7 mouse cellular contexts compared by ENCODE assay signal in the genomic region with DNA sequence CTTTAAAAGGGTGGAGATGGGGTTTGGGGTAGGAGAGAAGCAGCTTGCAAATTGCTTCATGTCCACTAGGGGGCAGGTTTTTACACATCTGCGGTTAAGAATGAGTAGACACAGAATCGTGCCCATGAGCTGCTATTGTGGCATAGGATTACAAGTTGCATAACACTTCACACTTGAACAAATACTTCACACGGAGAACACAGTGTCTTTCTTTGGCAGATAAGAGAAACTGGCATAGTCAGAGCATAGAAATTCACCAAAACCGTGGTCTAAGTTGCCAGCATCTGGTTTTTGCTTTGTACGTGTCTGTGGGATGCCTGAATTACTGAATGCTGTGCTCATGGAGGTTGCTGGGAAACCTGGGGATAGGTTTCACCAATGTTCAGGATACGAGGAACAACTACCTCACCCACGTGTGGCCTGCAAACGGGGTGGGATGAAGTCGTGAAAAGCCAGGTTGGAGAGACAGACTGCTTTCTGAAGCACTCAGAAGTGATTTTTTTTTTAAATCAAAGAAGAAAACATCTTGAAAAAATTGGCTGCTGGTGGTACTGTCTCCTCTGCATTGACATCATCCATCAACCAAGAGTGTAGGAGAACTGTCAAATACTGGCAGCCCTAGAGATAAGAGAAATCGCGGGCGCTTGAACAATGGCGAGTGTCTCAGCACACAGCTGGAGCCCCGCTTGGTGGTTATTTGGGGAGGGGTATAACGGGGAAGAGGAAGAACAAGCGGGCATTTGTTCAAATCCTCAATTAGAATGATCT.
DNase-seq lines count a peak whose midpoint lies in the region; ATAC-seq lines count a peak whose summit lies in the region.

No protein-coding gene starts in this region.

- WGBS in hindbrain, embryonic 11.5 days = 40% methylated on average over 16 of the region's 16 CpGs
- WGBS in lung, embryonic 16.5 days = 9% methylated on average over 16 of the region's 16 CpGs

- no peaks in the 10 kb centered on the region for H3K4me1 ChIP-seq in hindbrain, embryonic 11.5 days (replicated peaks; ENCODE audit: control insufficient read depth, insufficient read depth, low read length)
- H3K4me1 ChIP-seq in lung, embryonic 16.5 days (replicated peaks; ENCODE audit: control insufficient read depth, insufficient read depth, low read length) = peaks cover 6% of the 10 kb centered on the region

- no peaks in the 10 kb centered on the region for H3K27me3 ChIP-seq in hindbrain, embryonic 11.5 days (ENCODE audit: control insufficient read depth, insufficient read depth, low read length)
- no peaks in the 10 kb centered on the region for H3K27me3 ChIP-seq in lung, embryonic 16.5 days (ENCODE audit: control insufficient read depth, insufficient read depth, low read depth, low read length)

- no peak overlapping the region for H3K27ac ChIP-seq in hindbrain, embryonic 11.5 days (ENCODE audit: low read depth, low read length)
- H3K27ac ChIP-seq in lung, embryonic 16.5 days (ENCODE audit: low read length) = no peak overlapping the region

- H3K9me3 ChIP-seq in hindbrain, embryonic 11.5 days (ENCODE audit: control insufficient read depth, low read length) = no peaks in the 10 kb centered on the region
- no peaks in the 10 kb centered on the region for H3K9me3 ChIP-seq in lung, embryonic 16.5 days (ENCODE audit: control insufficient read depth, low read length)

- H3K9ac ChIP-seq in hindbrain, embryonic 11.5 days (ENCODE audit: low read depth, low read length) = no peak overlapping the region
- H3K9ac ChIP-seq in lung, embryonic 16.5 days (ENCODE audit: low read length) = no peak overlapping the region

- no peak overlapping the region for H3K4me3 ChIP-seq in hindbrain, embryonic 11.5 days (ENCODE audit: low read depth, low read length)
- H3K4me3 ChIP-seq in lung, embryonic 16.5 days (ENCODE audit: low read length) = no peak overlapping the region

- H3K4me2 ChIP-seq in hindbrain, embryonic 11.5 days (replicated peaks; ENCODE audit: low read depth, low read length) = no peak overlapping the region
- H3K4me2 ChIP-seq in lung, embryonic 16.5 days (ENCODE audit: low read depth, low read length) = peak overlapping the region; percentile 43

- no peaks in the 10 kb centered on the region for H3K36me3 ChIP-seq in hindbrain, embryonic 11.5 days (ENCODE audit: control insufficient read depth, insufficient read depth, low read length)
- no peaks in the 10 kb centered on the region for H3K36me3 ChIP-seq in lung, embryonic 16.5 days (ENCODE audit: control insufficient read depth, insufficient read depth, low read length)

- DNase-seq in R1 (ENCODE audit: low read depth, low spot score) = peak; percentile 48
- peak; percentile 45 for DNase-seq in cerebellum, adult 18-20 months
- peak; percentile 70 for DNase-seq in forelimb bud, embryonic 11.5 days (ENCODE audit: low read depth, low spot score)
- peak; percentile 76 for DNase-seq in hindbrain, embryonic 11.5 days (ENCODE audit: low spot score)
- peak; percentile 64 for DNase-seq in layer of hippocampus, adult 9-10 months (ENCODE audit: low spot score)
- peak; percentile 73 for DNase-seq in right cerebral cortex, adult 18-20 months

- ATAC-seq in hindbrain, embryonic 11.5 days (ENCODE audit: low FRiP score) = peak; percentile 63
- peak; percentile 38; the same call in 1 of the 2 replicates for ATAC-seq in lung, embryonic 16.5 days (ENCODE audit: low read depth)
